Mouse (Mus musculus) hindbrain, embryonic 11.5 days (tissue): Measurements from ENCODE around the gene Batf2. TPM values are rescaled to one million over a fixed set of nuclear protein-coding genes. Genes with fewer than 3 reads are reported as not detected.

Source experiments
- ATAC-seq: fragments of 200-750 bp; cut with Nextera tagmentation; 2 replicates; pipeline ENCODE4 v1.8.0; 2017; ENCODE audit warnings: mild to moderate bottlenecking, moderate TSS enrichment, moderate library complexity; ENCODE audit not compliant: low FRiP score
- DNase-seq: peaks from one replicate; pipeline ENCODE4 v3.0.0-alpha.2; 2015; ENCODE audit warnings: low spot score
- H3K27ac ChIP-seq: fragments of 300-500 bp; sonication (generic); 2 replicates; pipeline ENCODE4 v1.5.1; 2014; ENCODE audit warnings: mild to moderate bottlenecking, low read depth, low read length
- H3K27me3 ChIP-seq: fragments of 300-500 bp; sonication (generic); 2 replicates; pipeline ENCODE4 v1.6.1; 2014; ENCODE audit warnings: mild to moderate bottlenecking, low read length, moderate library complexity, mixed read lengths; ENCODE audit not compliant: control insufficient read depth, insufficient read depth
- H3K36me3 ChIP-seq: fragments of 300-500 bp; sonication (generic); 2 replicates; pipeline ENCODE4 v1.6.1; 2014; ENCODE audit warnings: mild to moderate bottlenecking, low read length, moderate library complexity, mixed read lengths; ENCODE audit not compliant: control insufficient read depth, insufficient read depth
- H3K4me1 ChIP-seq: fragments of 300-500 bp; sonication (generic); replicated peaks from 2 replicates; pipeline ENCODE4 v1.6.1; 2014; ENCODE audit warnings: low read length, mixed read lengths; ENCODE audit not compliant: control insufficient read depth, insufficient read depth
- H3K4me2 ChIP-seq: fragments of 300-500 bp; sonication (generic); replicated peaks from 2 replicates; pipeline ENCODE4 v1.6.1; 2014; ENCODE audit warnings: mild to moderate bottlenecking, low read depth, low read length
- H3K4me3 ChIP-seq: fragments of 300-500 bp; sonication (generic); 2 replicates; pipeline ENCODE4 v1.5.1; 2014; ENCODE audit warnings: low read depth, low read length
- H3K9ac ChIP-seq: fragments of 300-500 bp; sonication (generic); 2 replicates; pipeline ENCODE4 v1.6.1; 2014; ENCODE audit warnings: low read depth, low read length
- H3K9me3 ChIP-seq: fragments of 300-500 bp; sonication (generic); 2 replicates; pipeline ENCODE4 v1.6.1; 2016; ENCODE audit warnings: low read length; ENCODE audit not compliant: control insufficient read depth
- WGBS: fragments of 180-500 bp; shearing (Covaris S2); extraction: QIAGEN DNeasy Blood & Tissue Kit; methylation state at CpG from one replicate; pipeline ENCODE4 v1.1.7; 2014; 5-methylcytosine and 5-hydroxymethylcytosine counted together
- polyA plus RNA-seq: library from polyadenylated mRNA; unstranded; fragments of >200 nt; fragmentation: Nextera tagmentation; extraction: Ambion mirVana; gene quantifications from 2 replicates; pipeline ENCODE4 v1.2.1, GENCODE M21; 2014

The Batf2 gene
- polyA plus RNA-seq, 1 experiment from 2014 or later: 0.32 TPM

- H3K9ac ChIP-seq: no peak overlapping the region
- no peaks in the 10 kb centered on the region for H3K27me3 ChIP-seq
- no peak overlapping the region for H3K4me3 ChIP-seq
- ATAC-seq (no peak), DNase-seq (no peak)
- H3K4me1 ChIP-seq: no peaks in the 10 kb centered on the region
- no peaks in the 10 kb centered on the region for H3K9me3 ChIP-seq
- 88% methylated on average over 6 of the region's 6 CpGs for WGBS
- H3K4me2 ChIP-seq: no peak overlapping the region
- H3K36me3 ChIP-seq: no peaks in the 10 kb centered on the region
- H3K27ac ChIP-seq: no peak overlapping the region
Measured at GRCm38 (mm10) chr19:6178775-6179174, 38.0 kb downstream of the Batf2 start.

- Histone ChIP-seq H3K27ac (no peak overlapping the region), H3K36me3 (no peaks in the 10 kb centered on the region), H3K4me1 (no peaks in the 10 kb centered on the region), H3K4me2 (no peak overlapping the region), H3K9ac (no peak overlapping the region), H3K4me3 (no peak overlapping the region), H3K9me3 (no peaks in the 10 kb centered on the region), H3K27me3 (no peaks in the 10 kb centered on the region)
- 28% methylated on average over 5 of the region's 5 CpGs for WGBS
- ATAC-seq: no peak
- DNase-seq: peak; percentile 38
Measured at GRCm38 (mm10) chr19:6181629-6182028, 40.8 kb downstream of the Batf2 start.

GRCm38 (mm10) chr19:6182534-6182933 lies 41.8 kb downstream of the Batf2 start:
- Histone ChIP-seq H3K9ac (no peak overlapping the region), H3K27me3 (no peaks in the 10 kb centered on the region), H3K27ac (no peak overlapping the region), H3K4me3 (no peak overlapping the region), H3K9me3 (no peaks in the 10 kb centered on the region), H3K4me2 (no peak overlapping the region), H3K36me3 (no peaks in the 10 kb centered on the region), H3K4me1 (no peaks in the 10 kb centered on the region)
- ATAC-seq (no peak), DNase-seq (no peak)
- 28% methylated on average over 3 of the region's 3 CpGs for WGBS

GRCm38 (mm10) chr19:6184131-6184530 lies 43.3 kb downstream of the Batf2 start, which contains the start of gene Majin:
Gene Majin (plus strand): TSS chr19:6184388.
- 84% methylated on average over 23 of the region's 23 CpGs for WGBS
- Histone ChIP-seq H3K4me2 (no peak within 1 kb of the TSS), H3K36me3 (no peaks in the 10 kb centered on the region), H3K27ac (no peak within 1 kb of the TSS), H3K4me1 (no peaks in the 10 kb centered on the region), H3K9me3 (no peaks in the 10 kb centered on the region), H3K27me3 (no peaks in the 10 kb centered on the region), H3K9ac (no peak within 1 kb of the TSS), H3K4me3 (no peak within 1 kb of the TSS)
- ATAC-seq: no peak
- DNase-seq: no peak

GRCm38 (mm10) chr19:6204265-6204664 lies 63.5 kb downstream of the Batf2 start:
- H3K4me3 ChIP-seq: no peak overlapping the region
- H3K9ac ChIP-seq: no peak overlapping the region
- no peaks in the 10 kb centered on the region for H3K36me3 ChIP-seq
- H3K27me3 ChIP-seq: no peaks in the 10 kb centered on the region
- no peak for ATAC-seq
- H3K9me3 ChIP-seq: no peaks in the 10 kb centered on the region
- H3K27ac ChIP-seq: no peak overlapping the region
- H3K4me2 ChIP-seq: no peak overlapping the region
- WGBS: 74% methylated on average over 2 of the region's 2 CpGs
- no peaks in the 10 kb centered on the region for H3K4me1 ChIP-seq
- DNase-seq: no peak

- DNase-seq (no peak), ATAC-seq (no peak)
- H3K4me3 ChIP-seq: no peak overlapping the region
- H3K27ac ChIP-seq: no peak overlapping the region
- 74% methylated on average over 5 of the region's 5 CpGs for WGBS
- H3K9me3 ChIP-seq: no peaks in the 10 kb centered on the region
- no peaks in the 10 kb centered on the region for H3K4me1 ChIP-seq
- no peak overlapping the region for H3K4me2 ChIP-seq
- H3K36me3 ChIP-seq: no peaks in the 10 kb centered on the region
- no peaks in the 10 kb centered on the region for H3K27me3 ChIP-seq
- H3K9ac ChIP-seq: no peak overlapping the region
Measured at GRCm38 (mm10) chr19:6206716-6207115, 65.9 kb downstream of the Batf2 start.

GRCm38 (mm10) chr19:6216046-6216705 lies 75.4 kb downstream of the Batf2 start:
- Histone ChIP-seq H3K27me3 (no peaks in the 10 kb centered on the region), H3K36me3 (no peaks in the 10 kb centered on the region), H3K27ac (no peak overlapping the region), H3K4me2 (no peak overlapping the region), H3K4me1 (no peaks in the 10 kb centered on the region), H3K9ac (no peak overlapping the region), H3K9me3 (no peaks in the 10 kb centered on the region), H3K4me3 (no peak overlapping the region)
- ATAC-seq: no peak
- DNase-seq: no peak
- WGBS: 86% methylated on average over 6 of the region's 6 CpGs

- Histone ChIP-seq H3K27me3 (no peaks in the 10 kb centered on the region), H3K4me2 (no peak overlapping the region), H3K4me1 (no peaks in the 10 kb centered on the region), H3K9me3 (no peaks in the 10 kb centered on the region), H3K4me3 (no peak overlapping the region), H3K9ac (no peak overlapping the region), H3K27ac (no peak overlapping the region), H3K36me3 (no peaks in the 10 kb centered on the region)
- no peak for ATAC-seq
- DNase-seq: no peak
- 70% methylated on average over 6 of the region's 6 CpGs for WGBS
Measured at GRCm38 (mm10) chr19:6218606-6219005, 77.8 kb downstream of the Batf2 start.
